Mouse (Mus musculus) right cerebral cortex, postnatal 14 days (tissue): ENCODE data around the gene Il4ra.

ENCODE experiments used
- DNase-seq: peaks from one replicate; pipeline ENCODE4 v3.0.0; 2022

Gene Il4ra

DNA sequence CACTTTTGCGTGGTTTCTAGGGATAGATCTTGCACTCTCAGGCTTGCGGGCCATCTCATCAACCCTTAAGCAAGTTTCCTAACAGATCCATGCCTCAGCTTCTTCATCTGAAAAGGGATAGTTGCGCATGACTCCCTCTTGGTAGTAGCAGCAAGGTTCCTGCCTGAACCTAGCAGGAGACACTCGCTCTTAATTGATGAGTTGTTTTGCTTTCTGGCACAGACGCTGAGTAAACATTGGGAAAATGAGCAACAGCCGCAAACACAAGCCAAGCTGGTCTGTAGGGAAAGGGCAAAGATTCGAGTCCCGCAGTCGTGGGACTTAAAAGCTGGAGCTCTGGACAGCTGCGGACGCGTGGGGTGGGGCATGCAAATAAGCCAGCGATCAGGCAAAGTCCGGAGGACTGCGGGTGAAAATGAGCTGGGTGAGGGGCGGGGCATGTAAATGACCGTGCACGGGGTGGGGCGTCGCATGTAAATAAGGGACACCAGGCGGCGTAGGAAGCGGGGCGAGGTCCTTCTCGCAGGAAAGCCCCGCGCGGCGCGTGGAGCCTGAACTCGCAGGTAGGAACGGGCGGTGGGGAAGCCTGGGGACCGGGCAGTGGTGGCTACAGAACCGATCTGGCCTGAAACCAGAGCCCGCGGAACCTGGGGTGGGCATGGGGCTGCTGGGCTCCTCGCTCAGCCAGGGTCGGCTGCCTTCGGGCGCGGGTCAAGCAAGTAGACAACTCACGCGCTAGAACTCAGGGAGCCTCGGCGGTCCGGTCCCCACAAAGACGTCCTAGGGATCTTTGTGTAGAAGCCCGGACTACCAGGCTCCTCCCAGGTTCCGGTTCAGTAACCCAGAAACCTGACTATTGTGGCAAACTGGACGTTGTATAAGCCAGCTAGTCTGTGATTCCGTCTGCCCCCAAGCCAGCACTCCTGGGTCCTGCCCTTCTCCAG lies at the start of gene Il4ra:
TSS of gene Il4ra (plus strand) at position 355 of the 944 bp plus-strand sequence.
- DNase-seq, result peak; percentile 71

DNA sequence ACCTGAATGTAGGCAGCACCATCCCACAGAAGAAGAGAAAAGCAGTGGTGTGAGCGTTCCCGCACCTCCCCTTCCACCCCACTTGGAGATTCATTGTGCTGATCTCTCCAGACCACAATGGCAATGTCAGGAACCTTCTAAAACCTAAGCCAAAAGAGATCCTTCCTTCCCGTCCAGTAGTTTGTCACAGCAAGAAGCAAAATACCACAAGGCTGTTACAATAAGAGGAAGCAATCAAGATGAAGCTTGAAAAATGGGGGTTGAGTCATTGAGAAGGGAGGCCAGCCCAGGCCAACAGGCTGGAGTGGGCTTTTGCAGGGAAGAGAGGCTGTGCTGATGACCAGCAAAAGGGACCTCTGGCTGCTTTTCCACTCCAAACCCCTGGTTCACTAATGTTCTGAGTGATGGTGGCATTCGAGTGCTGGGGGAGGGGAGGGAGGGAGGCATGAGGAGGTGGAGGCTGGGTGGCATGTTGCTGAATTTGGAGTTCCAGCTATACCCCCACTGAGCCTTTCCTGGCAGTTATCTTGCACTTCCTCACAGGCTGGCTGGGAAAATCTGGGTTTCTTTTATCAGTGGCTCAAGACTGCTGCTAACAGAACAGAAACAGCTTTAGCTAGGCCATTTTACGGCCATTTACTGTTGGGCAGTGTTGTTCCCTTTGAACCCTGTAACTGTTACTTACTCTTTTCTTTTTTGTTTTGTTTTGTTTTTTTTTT lies 48.4 kb upstream of the Il4ra start:
- DNase-seq, result no peak

DNA sequence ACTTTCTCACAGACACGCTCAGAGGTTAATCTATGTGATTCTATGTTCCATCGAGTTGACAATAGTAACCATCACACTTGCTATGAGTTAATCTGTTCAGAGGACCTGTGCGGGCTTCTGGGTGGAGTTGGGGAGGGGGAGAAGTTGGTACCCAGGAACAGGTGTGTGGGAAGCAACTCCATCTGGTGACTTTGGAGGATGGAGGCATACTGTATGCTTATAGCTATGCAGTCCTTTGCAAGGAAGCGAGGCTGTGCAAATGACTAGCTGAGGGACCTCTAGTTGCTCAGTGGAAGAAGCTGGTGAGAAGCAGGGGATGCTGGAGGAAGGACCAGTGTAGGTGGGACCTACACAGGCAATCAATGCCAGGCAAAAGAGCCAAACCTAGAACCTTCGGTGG lies 47.3 kb upstream of the Il4ra start:
- no peak for DNase-seq

- DNase-seq, result no peak
Measured at GRCm38 (mm10) chr7:125505568-125505967, 46.4 kb upstream of the Il4ra start.

DNA sequence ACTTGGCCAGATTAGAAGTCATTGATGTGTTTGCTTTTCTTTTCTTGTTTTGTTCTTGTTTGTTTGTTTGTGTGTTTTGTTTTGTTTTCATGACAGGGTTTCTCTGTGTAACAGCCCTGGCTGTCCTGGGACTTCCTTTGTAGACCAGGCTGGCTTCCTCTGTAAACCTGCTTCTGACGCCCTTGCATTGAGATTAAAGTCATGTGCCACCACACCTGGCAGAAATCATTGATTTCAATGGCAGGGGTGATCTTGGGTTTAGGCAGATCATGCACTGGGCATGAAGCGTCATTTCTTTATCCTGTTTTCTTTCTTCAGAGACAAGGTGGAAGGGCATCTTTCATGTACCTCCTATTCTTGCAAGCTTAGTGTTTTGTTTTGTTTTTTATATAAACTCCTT lies 44.6 kb upstream of the Il4ra start:
- no peak for DNase-seq

DNA sequence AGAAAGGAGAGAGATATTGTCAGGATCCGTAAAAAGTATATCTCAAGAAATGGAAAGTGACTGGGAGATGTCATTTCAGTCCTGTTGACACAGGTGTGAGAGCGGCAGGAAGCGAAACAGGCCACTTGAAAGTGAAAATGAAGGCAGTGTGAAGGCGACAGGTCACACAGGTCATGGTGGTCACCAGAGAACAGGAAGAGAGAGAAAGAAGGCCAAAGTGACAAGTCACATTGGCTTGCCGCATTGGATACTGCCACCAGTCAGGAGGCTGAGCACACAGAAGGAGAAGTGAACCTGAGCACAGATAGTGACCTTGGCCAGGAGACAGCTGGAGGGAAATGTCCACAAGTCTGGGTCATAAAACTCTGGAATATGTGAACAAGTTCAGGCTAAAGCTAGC lies 40.5 kb upstream of the Il4ra start:
- DNase-seq, result no peak

GRCm38 (mm10) chr7:125511852-125512251 lies 40.1 kb upstream of the Il4ra start:
- no peak for DNase-seq

DNA sequence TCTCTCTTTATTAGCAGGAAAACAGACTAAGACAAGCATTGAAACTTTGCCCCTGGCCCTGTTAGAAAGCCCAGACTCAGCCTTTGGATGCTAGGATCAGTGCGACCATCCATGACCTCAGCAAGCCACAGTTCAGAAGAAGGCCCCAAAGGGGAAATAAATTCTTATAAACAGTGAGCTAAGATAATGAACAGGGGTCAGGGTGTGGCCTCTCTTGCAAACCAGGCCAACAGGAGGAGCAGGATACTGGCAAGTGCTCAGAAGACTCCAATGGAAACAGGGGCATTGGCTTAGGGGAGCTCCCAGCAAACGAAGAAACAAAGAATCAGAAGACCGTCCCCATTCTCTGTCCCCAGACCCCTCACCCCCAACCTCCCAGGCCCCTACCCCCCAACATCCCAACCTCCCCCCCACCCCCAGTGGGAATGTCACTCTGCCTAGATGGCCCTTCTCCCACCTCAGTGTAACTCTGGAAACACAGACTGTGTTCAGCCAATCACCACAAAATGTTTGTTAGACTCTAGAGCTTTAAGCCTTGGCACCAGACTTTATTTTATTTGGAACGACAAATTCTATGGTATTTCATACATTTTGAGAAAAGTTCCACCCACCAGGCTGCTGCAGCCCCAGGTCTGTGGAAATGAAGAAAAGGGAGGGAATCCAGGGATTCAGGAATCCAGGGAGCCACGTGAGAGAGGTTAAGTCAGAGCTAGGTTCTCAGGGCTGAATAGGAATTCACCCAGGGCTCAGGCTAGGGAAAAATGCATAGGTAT lies 36.7 kb upstream of the Il4ra start:
- no peak for DNase-seq

- no peak for DNase-seq
Measured at GRCm38 (mm10) chr7:125516723-125517122, 35.2 kb upstream of the Il4ra start.

DNA sequence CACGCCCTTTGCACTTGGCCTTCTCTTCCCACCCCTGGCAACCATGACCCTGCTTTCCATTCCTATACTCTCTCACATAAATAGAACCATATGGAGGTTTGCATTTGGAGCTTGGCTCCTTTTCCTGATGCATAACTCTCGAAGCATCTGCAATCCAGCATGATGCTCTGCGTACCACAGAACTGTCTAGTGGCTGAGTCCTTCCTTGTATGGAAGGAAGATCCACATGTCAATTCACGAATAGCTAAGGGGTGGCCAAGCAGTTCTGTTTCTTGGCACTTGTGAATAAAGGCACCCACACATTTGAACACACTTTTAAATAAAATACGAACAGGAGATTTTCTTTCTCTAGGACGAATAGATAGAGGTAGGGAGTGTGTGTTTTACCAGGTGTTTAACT lies 34.5 kb upstream of the Il4ra start:
- DNase-seq, result no peak

DNA sequence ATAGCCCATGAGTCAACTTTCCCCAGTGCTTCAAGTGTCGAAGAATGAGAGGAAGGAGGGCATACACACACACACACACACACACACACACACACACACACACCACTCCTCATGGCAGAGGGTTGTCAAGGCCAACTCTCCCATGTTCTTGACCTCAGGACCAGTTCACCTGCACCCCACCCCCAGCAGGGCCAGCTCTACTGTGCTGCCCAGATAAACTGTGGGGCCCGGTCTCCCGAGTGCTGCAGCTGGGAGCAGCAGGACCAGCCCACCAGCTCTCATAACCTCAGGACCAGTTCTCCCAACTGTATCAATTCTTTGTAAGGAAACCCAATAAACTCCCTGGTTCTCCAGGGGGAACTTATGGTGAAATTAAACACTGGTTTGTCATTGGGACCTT lies 32.2 kb upstream of the Il4ra start:
- no peak for DNase-seq

- no peak for DNase-seq
Measured at GRCm38 (mm10) chr7:125523051-125523450, 28.9 kb upstream of the Il4ra start.

GRCm38 (mm10) chr7:125527186-125527585 lies 24.7 kb upstream of the Il4ra start:
- DNase-seq, result no peak

- DNase-seq, result no peak
Measured at GRCm38 (mm10) chr7:125527901-125528580, 23.9 kb upstream of the Il4ra start.

GRCm38 (mm10) chr7:125539351-125539750 lies 12.6 kb upstream of the Il4ra start:
- DNase-seq, result no peak

GRCm38 (mm10) chr7:125541026-125541425 lies 10.9 kb upstream of the Il4ra start:
- no peak for DNase-seq

DNA sequence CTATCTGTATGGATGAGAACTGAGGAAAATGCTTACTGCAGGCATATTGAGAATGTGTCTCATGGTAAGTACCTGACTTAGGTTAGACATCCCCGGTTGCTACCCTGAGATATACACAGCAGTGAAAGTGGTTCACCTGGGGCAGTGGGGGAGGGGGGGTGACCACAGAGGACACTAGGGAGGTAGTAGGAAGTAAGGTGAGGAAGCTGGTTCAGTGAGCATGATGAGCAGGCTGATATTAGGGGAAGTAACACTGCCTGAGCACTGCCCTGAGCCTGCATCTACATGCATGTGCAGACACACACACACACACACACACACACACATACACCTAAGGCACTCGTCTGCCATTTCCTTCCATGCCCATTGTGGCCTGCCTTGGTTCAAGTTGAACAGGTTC lies 10.1 kb upstream of the Il4ra start:
- DNase-seq, result no peak

GRCm38 (mm10) chr7:125542335-125543050 lies 9.4 kb upstream of the Il4ra start:
- DNase-seq, result no peak

GRCm38 (mm10) chr7:125543497-125543896 lies 8.4 kb upstream of the Il4ra start:
- DNase-seq, result no peak

- DNase-seq, result no peak
Measured at GRCm38 (mm10) chr7:125545331-125545730, 6.6 kb upstream of the Il4ra start.

GRCm38 (mm10) chr7:125546727-125547126 lies 5.2 kb upstream of the Il4ra start:
- DNase-seq, result no peak

DNA sequence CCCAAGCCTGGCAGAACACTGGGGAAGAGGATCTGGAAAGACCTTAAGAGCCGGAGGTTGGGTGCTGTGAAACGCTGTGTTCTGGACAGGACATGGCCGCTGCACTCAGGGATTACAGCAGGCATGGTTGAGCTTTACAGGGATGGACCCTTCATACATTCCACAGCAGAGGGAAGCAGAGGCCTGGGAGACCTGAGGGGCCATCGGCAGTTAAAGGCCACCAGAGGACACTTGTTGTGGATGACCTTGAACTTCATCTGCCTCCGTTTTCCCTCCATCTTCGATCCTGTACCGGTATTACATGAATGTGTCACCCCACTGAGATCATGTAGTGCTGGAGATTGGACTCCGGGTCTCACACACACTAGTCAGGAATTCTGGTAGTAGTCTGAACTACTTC lies 2.0 kb upstream of the Il4ra start:
- DNase-seq, result no peak
